ENCODE assay signal across 10 mouse cellular contexts in genomic region chr5:36223787-36224186, GRCm38 (mm10). TPM values are rescaled to one million over a fixed set of nuclear protein-coding genes. Genes with fewer than 3 reads are reported as not detected.
A peak's percentile ranks its signal among the peaks of the same experiment; 100 is the strongest.
DNase-seq lines count a peak whose midpoint lies in the region; ATAC-seq and TF ChIP-seq lines count a peak whose summit lies in the region.
"Had no signal": no experiment of that assay in that cellular context is flagged by ENCODE, and none has a peak within 500 bp of the region (broad histone marks: within the 10 kb centered on the region; RNA-seq: fewer than 3 reads in every experiment).

No protein-coding gene starts in this region.

- TF ChIP-seq EP300 in heart, postnatal 0 days (IDR thresholded peaks at IDR 0.05; ENCODE audit: low read depth): no peak

- no peaks in the 10 kb centered on the region for H3K27me3 ChIP-seq in heart, postnatal 0 days (ENCODE audit: control insufficient read depth, insufficient read depth, low read length)
- no peaks in the 10 kb centered on the region; the same call in 1 of the 2 replicates for H3K27me3 ChIP-seq in heart, embryonic 12.5 days (replicated peaks)

- no peak overlapping the region for H3K9ac ChIP-seq in heart, postnatal 0 days (replicated peaks; ENCODE audit: low read depth, low read length)
- H3K9ac ChIP-seq in heart, embryonic 12.5 days: no peak overlapping the region

- H3K9me3 ChIP-seq in heart, postnatal 0 days (replicated peaks; ENCODE audit: control insufficient read depth, low read length): no peaks in the 10 kb centered on the region
- no peaks in the 10 kb centered on the region for H3K9me3 ChIP-seq in heart, embryonic 12.5 days (replicated peaks)

- H3K4me3 ChIP-seq in heart, postnatal 0 days (ENCODE audit: low read depth, low read length): no peak overlapping the region
- no peak overlapping the region for H3K4me3 ChIP-seq in heart, embryonic 12.5 days

- ATAC-seq in heart, postnatal 0 days (ENCODE audit: insufficient read depth, low read depth): no peak
- ATAC-seq in heart, embryonic 12.5 days (ENCODE audit: insufficient number of reproducible peaks, low FRiP score): no peak
- ATAC-seq in erythroid progenitor cell, adult 5-6 weeks (replicated peaks; ENCODE audit: low FRiP score, poor library complexity, severe bottlenecking): no peak

- H3K36me3 ChIP-seq in heart, postnatal 0 days (replicated peaks; ENCODE audit: control insufficient read depth, insufficient read depth, low read length): no peaks in the 10 kb centered on the region
- H3K36me3 ChIP-seq in heart, embryonic 12.5 days: no peaks in the 10 kb centered on the region

- DNase-seq in heart, postnatal 0 days (ENCODE audit: low spot score): no peak
- peak; percentile 40 for DNase-seq in A20 (ENCODE audit: low read depth, low spot score)
- peak; percentile 69 to 79 for DNase-seq in adrenal gland, postnatal 36 days
- DNase-seq in frontal cortex, postnatal 36 days (ENCODE audit: low spot score in 2 of 2): peak; percentile 65 to 69
- DNase-seq in left cerebral cortex, postnatal 14 days (ENCODE audit: low spot score in 2 of 2): peak; percentile 80 to 81
- DNase-seq in right cerebral cortex, adult 2 months (ENCODE audit: low spot score in 2 of 2): peak; percentile 64 to 76

- H3K27ac ChIP-seq in heart, postnatal 0 days (ENCODE audit: low read depth): no peak overlapping the region
- no peak overlapping the region for H3K27ac ChIP-seq in heart, embryonic 12.5 days (ENCODE audit: poor library complexity, severe bottlenecking)

- intact Hi-C loops in left cerebral cortex, postnatal 14 days (cut with DNase I): loop anchor here (2.0 kb wide), 1 partner anchor 191 kb away; no protein-coding TSS in a partner anchor

- H3K4me2 ChIP-seq in heart, postnatal 0 days (ENCODE audit: low read depth, low read length): no peak overlapping the region
- H3K4me2 ChIP-seq in heart, embryonic 12.5 days: no peak overlapping the region

- H3K4me1 ChIP-seq in heart, postnatal 0 days (ENCODE audit: control insufficient read depth, insufficient read depth): no peaks in the 10 kb centered on the region
- H3K4me1 ChIP-seq in heart, embryonic 12.5 days (replicated peaks): peaks cover 29% of the 10 kb centered on the region

- peak; percentile 68 for TF ChIP-seq CTCF in heart, postnatal 0 days (IDR thresholded peaks at IDR 0.05; ENCODE audit: low read depth)

- WGBS in heart, postnatal 0 days: 74% methylated on average over 6 of the region's 6 CpGs
- WGBS in heart, embryonic 12.5 days: 71% methylated on average over 6 of the region's 6 CpGs

RNA-seq across cellular contexts. Expression of gene Psapl1, which starts 20.0 kb away (rescaled TPM):
- 1.4 TPM in 1 of 2 replicates, not detected in the other for total RNA-seq in heart, postnatal 0 days (2014; rRNA removed; ENCODE audit: low replicate concordance)
- polyA plus RNA-seq in heart, postnatal 0 days (2015; fragmentation: Nextera tagmentation; extraction: Ambion mirVana): 0.05 TPM in 1 of 2 replicates, not detected in the other
- 0.12 TPM in 1 of 2 replicates, not detected in the other for polyA plus RNA-seq in heart, embryonic 12.5 days (2016; fragmentation: Nextera tagmentation; extraction: Ambion mirVana)
- not detected for total RNA-seq in adrenal gland, postnatal 36 days (2021)
- not detected for total RNA-seq in left cerebral cortex, postnatal 14 days (2021)
- not detected in 2 replicates for total RNA-seq in erythroid progenitor cell, adult 5-6 weeks (2015; ENCODE audit: low replicate concordance)
- total RNA-seq in erythroid progenitor cell, adult 5-6 weeks (2017; ENCODE audit: low replicate concordance): not detected in 2 replicates
- total RNA-seq: hematopoietic stem cell, adult 5-6 weeks had no signal
- polyA plus RNA-seq: neural tube, embryonic 14.5 days had no signal
